Mouse (Mus musculus) embryonic facial prominence, embryonic 15.5 days (tissue): ENCODE results near the gene Disp2. TPM values are rescaled to one million over a fixed set of nuclear protein-coding genes. Genes with fewer than 3 reads are reported as not detected.
A peak's percentile ranks its signal among the peaks of the same experiment; 100 is the strongest.

Experiments used
- ATAC-seq: fragments of 200-750 bp; cut with Nextera tagmentation; 2 replicates; pipeline ENCODE4 v1.8.0; 2017; ENCODE audit warnings: low read depth, moderate TSS enrichment; ENCODE audit not compliant: insufficient number of reproducible peaks, low FRiP score, low TSS enrichment
- H3K27ac ChIP-seq: fragments of 300-500 bp; sonication (generic); replicated peaks from 2 replicates; pipeline ENCODE4 v1.5.1; 2015; ENCODE audit warnings: mild to moderate bottlenecking, inconsistent platforms
- H3K27me3 ChIP-seq: fragments of 300-500 bp; sonication (generic); 2 replicates; pipeline ENCODE4 v1.6.1; 2015; ENCODE audit warnings: inconsistent platforms
- H3K36me3 ChIP-seq: fragments of 300-500 bp; sonication (generic); 2 replicates; pipeline ENCODE4 v1.6.1; 2015; ENCODE audit warnings: mild to moderate bottlenecking, inconsistent platforms
- H3K4me1 ChIP-seq: fragments of 300-500 bp; sonication (generic); 2 replicates; pipeline ENCODE4 v1.6.1; 2015; ENCODE audit warnings: inconsistent platforms
- H3K4me2 ChIP-seq: fragments of 300-500 bp; sonication (generic); replicated peaks from 2 replicates; pipeline ENCODE4 v1.6.1; 2015; ENCODE audit warnings: mild to moderate bottlenecking, inconsistent platforms
- H3K4me3 ChIP-seq: fragments of 300-500 bp; sonication (generic); replicated peaks from 2 replicates; pipeline ENCODE4 v1.5.1; 2015; ENCODE audit warnings: mild to moderate bottlenecking, inconsistent platforms
- H3K9ac ChIP-seq: fragments of 300-500 bp; sonication (generic); 2 replicates; pipeline ENCODE4 v1.6.1; 2015; ENCODE audit warnings: inconsistent platforms
- H3K9me3 ChIP-seq: fragments of 300-500 bp; sonication (generic); replicated peaks from 2 replicates; pipeline ENCODE4 v1.6.1; 2016; ENCODE audit warnings: inconsistent platforms
- WGBS: fragments of 180-500 bp; shearing (Covaris S2); methylation state at CpG from one replicate; pipeline ENCODE4 v1.1.7; 2015; 5-methylcytosine and 5-hydroxymethylcytosine counted together
- polyA plus RNA-seq: library from polyadenylated mRNA; unstranded; fragments of >200 nt; fragmentation: Nextera tagmentation; extraction: Ambion mirVana; gene quantifications from 2 replicates; pipeline ENCODE4 v1.2.1, GENCODE M21; 2015

Gene Disp2
- polyA plus RNA-seq, 1 experiment from 2014 or later: 0.68 TPM

- Histone ChIP-seq H3K27me3 (no peaks in the 10 kb centered on the region; the same call in none of the 2 replicates), H3K36me3 (no peaks in the 10 kb centered on the region), H3K27ac (no peak overlapping the region), H3K9ac (no peak overlapping the region), H3K4me1 (peaks cover 12% of the 10 kb centered on the region), H3K9me3 (no peaks in the 10 kb centered on the region), H3K4me2 (peak overlapping the region; percentile 41), H3K4me3 (peak overlapping the region; percentile 10; the same call in 1 of the 2 replicates)
- no peak for ATAC-seq
- 57% methylated on average over 12 of the region's 12 CpGs for WGBS
Measured at GRCm38 (mm10) chr2:118790221-118790550, 10.7 kb downstream of the Disp2 start.

GRCm38 (mm10) chr2:118790551-118791525 lies 11.3 kb downstream of the Disp2 start:
- H3K9ac ChIP-seq: no peak overlapping the region
- no peaks in the 10 kb centered on the region for H3K9me3 ChIP-seq
- no peak; the same call in 1 of the 2 replicates for ATAC-seq
- no peak overlapping the region for H3K27ac ChIP-seq
- peaks cover 12% of the 10 kb centered on the region for H3K4me1 ChIP-seq
- WGBS: 25% methylated on average over 44 of the region's 44 CpGs
- H3K4me2 ChIP-seq: peak overlapping the region; percentile 41
- peak overlapping the region; percentile 10 for H3K4me3 ChIP-seq
- H3K27me3 ChIP-seq: no peaks in the 10 kb centered on the region; the same call in none of the 2 replicates
- H3K36me3 ChIP-seq: no peaks in the 10 kb centered on the region

- no peak overlapping the region for H3K4me2 ChIP-seq
- H3K4me3 ChIP-seq: no peak overlapping the region
- no peak overlapping the region for H3K27ac ChIP-seq
- ATAC-seq: no peak
- H3K27me3 ChIP-seq: no peaks in the 10 kb centered on the region; the same call in none of the 2 replicates
- WGBS: 93% methylated on average over 26 of the region's 26 CpGs
- peaks cover 12% of the 10 kb centered on the region for H3K4me1 ChIP-seq
- no peaks in the 10 kb centered on the region for H3K36me3 ChIP-seq
- H3K9me3 ChIP-seq: no peaks in the 10 kb centered on the region
- no peak overlapping the region for H3K9ac ChIP-seq
Measured at GRCm38 (mm10) chr2:118791591-118792258, 12.2 kb downstream of the Disp2 start.

DNA sequence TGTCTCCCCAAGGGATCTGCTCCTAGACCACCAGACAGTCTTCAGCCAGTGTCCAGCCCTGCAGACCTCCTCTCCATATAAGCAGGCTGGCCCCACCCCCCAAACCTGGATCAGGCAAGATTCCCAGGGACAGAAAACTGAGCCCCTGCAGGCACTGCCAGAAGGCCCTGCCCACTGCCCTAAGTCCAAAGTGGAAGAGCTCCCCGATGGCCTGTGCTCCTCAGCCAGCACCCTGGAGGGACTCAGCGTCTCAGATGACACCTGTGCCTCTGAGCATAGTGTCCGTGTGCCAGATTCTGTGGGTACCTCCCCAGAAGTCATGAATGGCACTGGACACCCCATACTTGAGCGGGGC lies 12.7 kb downstream of the Disp2 start:
- Histone ChIP-seq H3K36me3 (no peaks in the 10 kb centered on the region), H3K27me3 (no peaks in the 10 kb centered on the region; the same call in none of the 2 replicates), H3K4me2 (no peak overlapping the region), H3K9ac (no peak overlapping the region), H3K27ac (no peak overlapping the region), H3K4me1 (peaks cover 12% of the 10 kb centered on the region), H3K4me3 (no peak overlapping the region), H3K9me3 (no peaks in the 10 kb centered on the region)
- no peak for ATAC-seq
- WGBS: 74% methylated on average over 4 of the region's 4 CpGs

DNA sequence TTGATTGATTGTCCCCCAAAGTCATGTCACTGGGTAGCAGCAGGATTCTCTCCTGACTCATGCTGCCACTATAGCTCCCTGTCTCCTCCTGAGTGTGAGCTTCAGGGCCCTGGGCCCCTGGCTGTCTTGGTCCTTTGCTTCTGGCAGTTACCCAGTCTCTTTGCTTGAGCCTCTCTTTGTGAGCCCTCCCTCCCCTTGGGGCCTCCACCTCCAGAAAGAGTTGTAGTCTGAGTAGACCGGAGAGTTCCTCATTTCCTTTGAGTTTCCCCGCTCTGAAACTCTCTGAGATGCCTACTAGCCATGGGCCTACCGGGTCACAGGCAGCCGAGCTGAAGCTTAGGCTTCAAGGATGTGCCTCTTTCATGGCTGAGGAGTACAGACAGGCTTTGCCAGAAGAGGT lies 14.1 kb downstream of the Disp2 start:
- peaks cover 12% of the 10 kb centered on the region for H3K4me1 ChIP-seq
- no peaks in the 10 kb centered on the region; the same call in none of the 2 replicates for H3K27me3 ChIP-seq
- H3K9me3 ChIP-seq: no peaks in the 10 kb centered on the region
- no peak overlapping the region for H3K9ac ChIP-seq
- H3K4me3 ChIP-seq: no peak overlapping the region
- H3K27ac ChIP-seq: no peak overlapping the region
- no peak overlapping the region for H3K4me2 ChIP-seq
- 78% methylated on average over 4 of the region's 4 CpGs for WGBS
- ATAC-seq: no peak
- no peaks in the 10 kb centered on the region for H3K36me3 ChIP-seq

DNA sequence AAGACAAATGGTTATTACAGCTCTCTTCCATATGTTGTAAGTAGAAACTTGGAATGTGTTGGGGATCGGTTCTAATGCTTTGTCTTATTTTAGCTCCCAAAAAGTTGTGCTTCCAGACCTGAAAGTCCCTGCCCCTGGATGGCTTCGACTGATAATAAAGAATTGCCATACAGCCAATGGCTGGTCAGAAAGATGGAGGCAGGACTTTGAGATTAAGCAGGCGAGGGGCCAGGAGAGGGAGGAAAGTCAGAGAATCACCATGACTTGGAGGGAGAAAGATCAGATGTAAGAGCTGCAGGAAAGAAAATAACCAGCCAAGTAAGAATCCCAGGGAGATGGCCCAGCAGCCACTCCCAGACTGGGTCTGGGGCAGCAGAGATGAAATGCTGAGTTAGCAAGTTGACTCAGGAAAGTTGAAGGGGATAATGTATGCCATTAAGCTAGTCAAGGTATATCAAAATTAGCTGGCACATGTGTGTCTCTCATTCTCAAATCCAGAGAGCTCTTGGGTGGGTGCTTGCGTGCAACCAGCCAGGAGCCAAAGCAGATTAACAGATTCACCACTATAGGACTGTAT lies 23.1 kb downstream of the Disp2 start:
- H3K4me2 ChIP-seq: no peak overlapping the region
- H3K9me3 ChIP-seq: no peaks in the 10 kb centered on the region
- H3K9ac ChIP-seq: no peak overlapping the region
- no peak for ATAC-seq
- no peaks in the 10 kb centered on the region for H3K27me3 ChIP-seq
- WGBS: 72% methylated on average over 4 of the region's 4 CpGs
- no peaks in the 10 kb centered on the region for H3K4me1 ChIP-seq
- no peak overlapping the region for H3K4me3 ChIP-seq
- H3K27ac ChIP-seq: no peak overlapping the region
- no peaks in the 10 kb centered on the region for H3K36me3 ChIP-seq

GRCm38 (mm10) chr2:118804474-118804873 lies 25.0 kb downstream of the Disp2 start:
- Histone ChIP-seq H3K27me3 (no peaks in the 10 kb centered on the region), H3K4me2 (no peak overlapping the region), H3K36me3 (no peaks in the 10 kb centered on the region), H3K9me3 (no peaks in the 10 kb centered on the region), H3K4me1 (no peaks in the 10 kb centered on the region), H3K27ac (no peak overlapping the region), H3K9ac (no peak overlapping the region), H3K4me3 (no peak overlapping the region)
- 69% methylated on average over 2 of the region's 2 CpGs for WGBS
- ATAC-seq: no peak

GRCm38 (mm10) chr2:118805137-118805536 lies 25.6 kb downstream of the Disp2 start:
- H3K36me3 ChIP-seq: no peaks in the 10 kb centered on the region
- H3K4me1 ChIP-seq: no peaks in the 10 kb centered on the region
- H3K9me3 ChIP-seq: no peaks in the 10 kb centered on the region
- no peaks in the 10 kb centered on the region for H3K27me3 ChIP-seq
- H3K9ac ChIP-seq: no peak overlapping the region
- H3K4me2 ChIP-seq: no peak overlapping the region
- WGBS: 63% methylated on average over 3 of the region's 3 CpGs
- H3K27ac ChIP-seq: no peak overlapping the region
- ATAC-seq: no peak
- no peak overlapping the region for H3K4me3 ChIP-seq

DNA sequence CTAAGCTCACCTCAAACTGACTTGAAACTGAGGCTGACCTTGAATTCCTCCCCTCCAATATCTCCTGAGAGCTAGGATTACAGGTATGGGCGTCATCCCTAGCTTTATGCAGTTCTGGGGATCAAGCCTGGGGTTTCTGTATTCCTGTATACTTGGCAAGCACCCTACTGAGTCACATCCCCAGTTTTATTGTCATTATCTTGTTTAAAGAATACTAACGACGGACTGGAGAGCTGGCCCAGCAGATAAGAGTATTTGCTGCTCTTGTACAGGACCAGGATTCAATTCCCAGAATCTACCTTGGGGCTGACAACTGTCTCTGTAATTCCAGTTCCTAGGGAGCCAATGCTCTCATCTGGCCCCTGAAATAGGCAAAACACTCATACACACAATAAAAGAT lies 26.2 kb downstream of the Disp2 start:
- Histone ChIP-seq H3K9me3 (no peaks in the 10 kb centered on the region), H3K36me3 (no peaks in the 10 kb centered on the region), H3K9ac (no peak overlapping the region), H3K27me3 (no peaks in the 10 kb centered on the region), H3K4me3 (no peak overlapping the region), H3K27ac (no peak overlapping the region), H3K4me2 (no peak overlapping the region), H3K4me1 (no peaks in the 10 kb centered on the region)
- 41% methylated on average over 3 of the region's 3 CpGs for WGBS
- ATAC-seq: no peak

GRCm38 (mm10) chr2:118806860-118807259 lies 27.3 kb downstream of the Disp2 start:
- WGBS: 55% methylated on average over 4 of the region's 4 CpGs
- no peak overlapping the region for H3K27ac ChIP-seq
- no peak for ATAC-seq
- H3K27me3 ChIP-seq: no peaks in the 10 kb centered on the region
- H3K9ac ChIP-seq: no peak overlapping the region
- no peak overlapping the region for H3K4me3 ChIP-seq
- H3K9me3 ChIP-seq: no peaks in the 10 kb centered on the region
- no peak overlapping the region for H3K4me2 ChIP-seq
- H3K4me1 ChIP-seq: no peaks in the 10 kb centered on the region
- no peaks in the 10 kb centered on the region for H3K36me3 ChIP-seq

DNA sequence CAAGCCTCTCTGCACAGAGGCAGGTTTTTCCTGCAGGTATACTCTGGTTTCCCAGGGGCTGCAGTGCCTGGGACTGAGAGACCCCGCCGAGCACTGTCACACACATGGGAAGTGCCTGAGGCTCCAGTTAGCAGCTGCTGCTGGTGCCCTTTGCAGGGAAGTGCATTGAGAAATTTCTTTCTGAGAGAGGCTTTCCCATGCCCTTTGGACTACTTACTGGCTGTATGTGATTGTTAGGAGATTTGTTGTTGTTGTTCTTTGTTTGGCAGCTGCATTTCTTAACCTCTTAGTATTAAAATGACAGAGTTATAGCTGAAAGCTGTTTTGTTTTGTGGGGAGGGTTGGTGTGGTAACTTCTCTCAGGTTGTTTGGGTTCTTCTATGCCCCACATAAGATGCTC lies 31.3 kb downstream of the Disp2 start:
- Histone ChIP-seq H3K9ac (no peak overlapping the region), H3K4me3 (no peak overlapping the region)
- ATAC-seq: no peak

More for the DNA sequence above, 31.3 kb downstream of the Disp2 start:
- H3K36me3 ChIP-seq: peaks cover 1% of the 10 kb centered on the region; the same call in 1 of the 2 replicates
- no peaks in the 10 kb centered on the region for H3K27me3 ChIP-seq
- peaks cover 19% of the 10 kb centered on the region for H3K4me1 ChIP-seq
- no peak overlapping the region for H3K4me2 ChIP-seq
- 9% methylated on average over 2 of the region's 2 CpGs for WGBS
- no peak overlapping the region for H3K27ac ChIP-seq
- H3K9me3 ChIP-seq: no peaks in the 10 kb centered on the region
